Mouse (Mus musculus): Measurements from ENCODE around the gene Ak4. TPM values are rescaled to one million over a fixed set of nuclear protein-coding genes. Genes with fewer than 3 reads are reported as not detected.
A peak's percentile ranks its signal among the peaks of the same experiment; 100 is the strongest.
"Not testable (repeated sequence)": the region's sequence is repeated elsewhere in the genome, so short reads cannot be mapped to it uniquely, and the experiment has no call there.

Gene Ak4
- 7.5 and 9.1 TPM in 2 replicates for polyA plus RNA-seq (2012; rRNA removed)

GRCm38 (mm10) chr4:101419151-101419910 is at the start of gene Ak4:
Gene Ak4, plus strand, starts transcription at chr4:101419277.
- DNase-seq (ENCODE audit: low read depth) = peak; percentile 65
- TF ChIP-seq CTCF (IDR thresholded peaks at IDR 0.05; ENCODE audit: borderline replicate concordance, extremely low read depth, insufficient read depth, insufficient read length) = no peak
- 0 out of 2 replicates have a peak, but pooled peaks have one; percentile 28 for TF ChIP-seq POLR2A (IDR thresholded peaks at IDR 0.05; ENCODE audit: borderline replicate concordance, extremely low read depth, insufficient read depth, insufficient read length, poor library complexity, severe bottlenecking)

- DNase-seq (ENCODE audit: low read depth) = no peak
- no peak for TF ChIP-seq POLR2A (IDR thresholded peaks at IDR 0.05; ENCODE audit: borderline replicate concordance, extremely low read depth, insufficient read depth, insufficient read length, poor library complexity, severe bottlenecking)
- no peak for TF ChIP-seq CTCF (IDR thresholded peaks at IDR 0.05; ENCODE audit: borderline replicate concordance, extremely low read depth, insufficient read depth, insufficient read length)
Measured at GRCm38 (mm10) chr4:101369738-101370275, 49.3 kb upstream of the Ak4 start.

GRCm38 (mm10) chr4:101372283-101372682 is 46.8 kb upstream of the Ak4 start:
- TF ChIP-seq POLR2A (IDR thresholded peaks at IDR 0.05; ENCODE audit: borderline replicate concordance, extremely low read depth, insufficient read depth, insufficient read length, poor library complexity, severe bottlenecking) = no peak
- TF ChIP-seq CTCF (IDR thresholded peaks at IDR 0.05; ENCODE audit: borderline replicate concordance, extremely low read depth, insufficient read depth, insufficient read length) = no peak
- no peak for DNase-seq (ENCODE audit: low read depth)

GRCm38 (mm10) chr4:101372751-101373150 is 46.3 kb upstream of the Ak4 start:
- no peak for DNase-seq (ENCODE audit: low read depth)

GRCm38 (mm10) chr4:101374104-101374503 is 45.0 kb upstream of the Ak4 start:
- no peak for DNase-seq (ENCODE audit: low read depth)
- TF ChIP-seq POLR2A (IDR thresholded peaks at IDR 0.05; ENCODE audit: borderline replicate concordance, extremely low read depth, insufficient read depth, insufficient read length, poor library complexity, severe bottlenecking) = no peak
- TF ChIP-seq CTCF (IDR thresholded peaks at IDR 0.05; ENCODE audit: borderline replicate concordance, extremely low read depth, insufficient read depth, insufficient read length) = no peak

More at GRCm38 (mm10) chr4:101372751-101373150, 46.3 kb upstream of the Ak4 start:
- no peak for TF ChIP-seq CTCF (IDR thresholded peaks at IDR 0.05; ENCODE audit: borderline replicate concordance, extremely low read depth, insufficient read depth, insufficient read length)
- TF ChIP-seq POLR2A (IDR thresholded peaks at IDR 0.05; ENCODE audit: borderline replicate concordance, extremely low read depth, insufficient read depth, insufficient read length, poor library complexity, severe bottlenecking) = no peak

- no peak for DNase-seq (ENCODE audit: low read depth)
Measured at GRCm38 (mm10) chr4:101376835-101377234, 42.2 kb upstream of the Ak4 start.

GRCm38 (mm10) chr4:101378241-101378640 is 40.8 kb upstream of the Ak4 start:
- no peak for DNase-seq (ENCODE audit: low read depth)
- no peak for TF ChIP-seq CTCF (IDR thresholded peaks at IDR 0.05; ENCODE audit: borderline replicate concordance, extremely low read depth, insufficient read depth, insufficient read length)
- TF ChIP-seq POLR2A (IDR thresholded peaks at IDR 0.05; ENCODE audit: borderline replicate concordance, extremely low read depth, insufficient read depth, insufficient read length, poor library complexity, severe bottlenecking) = no peak

More at GRCm38 (mm10) chr4:101376835-101377234, 42.2 kb upstream of the Ak4 start:
- TF ChIP-seq CTCF (IDR thresholded peaks at IDR 0.05; ENCODE audit: borderline replicate concordance, extremely low read depth, insufficient read depth, insufficient read length) (no peak), POLR2A (IDR thresholded peaks at IDR 0.05; ENCODE audit: borderline replicate concordance, extremely low read depth, insufficient read depth, insufficient read length, poor library complexity, severe bottlenecking) (no peak)

GRCm38 (mm10) chr4:101378778-101379177 is 40.3 kb upstream of the Ak4 start:
- DNase-seq (ENCODE audit: low read depth) = peak; percentile 34
- TF ChIP-seq CTCF (IDR thresholded peaks at IDR 0.05; ENCODE audit: borderline replicate concordance, extremely low read depth, insufficient read depth, insufficient read length) = no peak
- TF ChIP-seq POLR2A (IDR thresholded peaks at IDR 0.05; ENCODE audit: borderline replicate concordance, extremely low read depth, insufficient read depth, insufficient read length, poor library complexity, severe bottlenecking) = no peak

GRCm38 (mm10) chr4:101385002-101385401 is 34.1 kb upstream of the Ak4 start:
- TF ChIP-seq CTCF (IDR thresholded peaks at IDR 0.05; ENCODE audit: borderline replicate concordance, extremely low read depth, insufficient read depth, insufficient read length) (peak; percentile 23; the same call in 1 of the 2 replicates), POLR2A (IDR thresholded peaks at IDR 0.05; ENCODE audit: borderline replicate concordance, extremely low read depth, insufficient read depth, insufficient read length, poor library complexity, severe bottlenecking) (no peak)
- DNase-seq (ENCODE audit: low read depth) = peak; percentile 30

- TF ChIP-seq CTCF (IDR thresholded peaks at IDR 0.05; ENCODE audit: borderline replicate concordance, extremely low read depth, insufficient read depth, insufficient read length) (no peak), POLR2A (IDR thresholded peaks at IDR 0.05; ENCODE audit: borderline replicate concordance, extremely low read depth, insufficient read depth, insufficient read length, poor library complexity, severe bottlenecking) (no peak)
- no peak for DNase-seq (ENCODE audit: low read depth)
Measured at GRCm38 (mm10) chr4:101388246-101388645, 30.8 kb upstream of the Ak4 start.

GRCm38 (mm10) chr4:101388656-101389055 is 30.4 kb upstream of the Ak4 start:
- DNase-seq (ENCODE audit: low read depth) = not testable (repeated sequence)

GRCm38 (mm10) chr4:101392229-101392628 is 26.8 kb upstream of the Ak4 start:
- TF ChIP-seq CTCF (IDR thresholded peaks at IDR 0.05; ENCODE audit: borderline replicate concordance, extremely low read depth, insufficient read depth, insufficient read length) (peak; percentile 56; the same call in 1 of the 2 replicates), POLR2A (IDR thresholded peaks at IDR 0.05; ENCODE audit: borderline replicate concordance, extremely low read depth, insufficient read depth, insufficient read length, poor library complexity, severe bottlenecking) (no peak)
- peak; percentile 41 for DNase-seq (ENCODE audit: low read depth)

Measured in brain, embryonic 14.5 days (tissue).